Mouse (Mus musculus) cerebellum, adult 2 months (tissue): Measurements from ENCODE around the gene Bhlhe41. TPM values are rescaled to one million over a fixed set of nuclear protein-coding genes. Genes with fewer than 3 reads are reported as not detected.

Experiments used
- DNase-seq, 2 experiments: peaks; one replicate each; pipeline ENCODE4 v3.0.0; 2021
- H3K27ac ChIP-seq: fragments of 200-500 bp; 2 replicates; pipeline ENCODE4 v1.5.1; 2012; ENCODE audit warnings: low read length, control low read depth, inconsistent platforms; ENCODE audit not compliant: insufficient read depth
- H3K27me3 ChIP-seq: fragments of 200-500 bp; 2 replicates; pipeline ENCODE4 v1.6.1; 2012; ENCODE audit warnings: inconsistent platforms, mild to moderate bottlenecking, low read length, moderate library complexity; ENCODE audit not compliant: control insufficient read depth, insufficient read depth
- H3K4me1 ChIP-seq: fragments of 200-500 bp; 2 replicates; pipeline ENCODE4 v1.6.1; 2011; ENCODE audit warnings: low read length; ENCODE audit not compliant: control insufficient read depth, insufficient read depth
- H3K4me3 ChIP-seq: fragments of 200-500 bp; replicated peaks from 2 replicates; pipeline ENCODE3; 2011; ENCODE audit warnings: mild to moderate bottlenecking, low read depth, low read length, control low read depth; ENCODE audit not compliant: insufficient read depth
- CTCF ChIP-seq: fragments of 200-500 bp; IDR thresholded peaks from 2 replicates; pipeline ENCODE4 v1.5.1; 2011; ENCODE audit warnings: low read depth, mild to moderate bottlenecking, control low read depth, low read length, moderate library complexity, borderline replicate concordance; ENCODE audit not compliant: insufficient read depth
- POLR2A ChIP-seq: fragments of 200-500 bp; IDR thresholded peaks from 2 replicates; pipeline ENCODE4 v1.6.1; 2011; ENCODE audit warnings: low read length, control low read depth, borderline replicate concordance; ENCODE audit not compliant: insufficient read depth
- WGBS: fragments of 180-500 bp; shearing (Covaris S2); methylation state at CpG from one replicate; pipeline ENCODE4 v1.1.7; 2018; 5-methylcytosine and 5-hydroxymethylcytosine counted together
- polyA plus RNA-seq: library from polyadenylated mRNA; depleted of rRNA; stranded (reverse); fragments of >200 nt; gene quantifications from 2 replicates; pipeline ENCODE4 v1.2.3, GENCODE M21; 2012

Gene Bhlhe41
- polyA plus RNA-seq, 1 experiment = 35.0 TPM

- peaks cover 3% of the 10 kb centered on the region; the same call in 1 of the 2 replicates for H3K4me1 ChIP-seq
- H3K27me3 ChIP-seq = no peaks in the 10 kb centered on the region
- WGBS = under 1% methylated on average over 69 of the region's 69 CpGs
- peak; percentile 89 to 90 for DNase-seq
- TF ChIP-seq POLR2A (peak; percentile 66), CTCF (no peak)
- peak overlapping the region; percentile 99 for H3K27ac ChIP-seq
- H3K4me3 ChIP-seq = peak overlapping the region; percentile 95
Measured at GRCm38 (mm10) chr6:145865886-145866851, 811 bp upstream of the Bhlhe41 start.

GRCm38 (mm10) chr6:145864171-145864570 is 1.2 kb downstream of the Bhlhe41 start:
- peak overlapping the region; percentile 96 for H3K27ac ChIP-seq
- peak in 1 of 2 experiments; percentile 45 for DNase-seq
- WGBS = 0% methylated on average over 8 of the region's 8 CpGs
- peak overlapping the region; percentile 95 for H3K4me3 ChIP-seq
- no peak for TF ChIP-seq CTCF
- no peak for TF ChIP-seq POLR2A
- H3K27me3 ChIP-seq = no peaks in the 10 kb centered on the region
- H3K4me1 ChIP-seq = peaks cover 4% of the 10 kb centered on the region

- under 1% methylated on average over 93 of the region's 105 CpGs for WGBS
- TF ChIP-seq POLR2A (peak; percentile 38; the same call in 1 of the 2 replicates), CTCF (no peak)
- DNase-seq = peak; percentile 84 to 85
- Histone ChIP-seq H3K27me3 (no peaks in the 10 kb centered on the region), H3K4me3 (peak overlapping the region; percentile 95), H3K4me1 (peaks cover 4% of the 10 kb centered on the region), H3K27ac (peak overlapping the region; percentile 96)
Measured at GRCm38 (mm10) chr6:145863065-145863971, 2.0 kb downstream of the Bhlhe41 start.

- H3K4me1 ChIP-seq = peaks cover 4% of the 10 kb centered on the region
- peak overlapping the region; percentile 95 for H3K4me3 ChIP-seq
- H3K27ac ChIP-seq = peak overlapping the region; percentile 96
- no peaks in the 10 kb centered on the region for H3K27me3 ChIP-seq
- TF ChIP-seq POLR2A (no peak), CTCF (no peak)
- DNase-seq = no peak
- 2% methylated on average over 35 of the region's 35 CpGs for WGBS
Measured at GRCm38 (mm10) chr6:145862739-145863064, 2.7 kb downstream of the Bhlhe41 start.

DNA sequence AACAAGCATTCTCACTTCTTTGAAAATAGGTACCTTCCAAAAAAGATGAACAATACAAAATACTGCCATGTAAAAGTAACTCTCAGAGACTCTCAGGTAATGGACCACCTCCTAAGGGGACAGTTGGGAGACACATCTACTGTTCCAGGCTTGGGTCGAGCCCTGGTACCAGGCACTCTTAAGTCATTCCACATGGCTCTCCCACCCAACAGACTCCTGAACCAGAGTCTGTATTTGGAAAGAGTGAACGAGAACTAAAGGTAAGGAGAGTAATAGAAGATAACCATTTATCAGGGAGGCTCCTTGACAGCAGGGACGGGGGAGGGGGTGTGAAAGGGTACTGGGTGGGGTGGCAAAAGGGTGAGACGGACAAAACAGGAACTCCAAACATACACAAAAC is 3.0 kb downstream of the Bhlhe41 start:
- DNase-seq = no peak
- 8% methylated on average over 4 of the region's 4 CpGs for WGBS

GRCm38 (mm10) chr6:145861462-145862227 is 3.7 kb downstream of the Bhlhe41 start:
- H3K4me1 ChIP-seq = peaks cover 4% of the 10 kb centered on the region
- 51% methylated on average over 9 of the region's 9 CpGs for WGBS
- no peak overlapping the region for H3K27ac ChIP-seq
- no peaks in the 10 kb centered on the region for H3K27me3 ChIP-seq
- TF ChIP-seq CTCF (no peak), POLR2A (no peak)
- DNase-seq = no peak
- H3K4me3 ChIP-seq = peak overlapping the region; percentile 95

More for the DNA sequence above, 3.0 kb downstream of the Bhlhe41 start:
- peaks cover 4% of the 10 kb centered on the region for H3K4me1 ChIP-seq
- H3K4me3 ChIP-seq = peak overlapping the region; percentile 95
- TF ChIP-seq POLR2A (no peak), CTCF (no peak)
- H3K27ac ChIP-seq = peak overlapping the region; percentile 96
- H3K27me3 ChIP-seq = no peaks in the 10 kb centered on the region

DNA sequence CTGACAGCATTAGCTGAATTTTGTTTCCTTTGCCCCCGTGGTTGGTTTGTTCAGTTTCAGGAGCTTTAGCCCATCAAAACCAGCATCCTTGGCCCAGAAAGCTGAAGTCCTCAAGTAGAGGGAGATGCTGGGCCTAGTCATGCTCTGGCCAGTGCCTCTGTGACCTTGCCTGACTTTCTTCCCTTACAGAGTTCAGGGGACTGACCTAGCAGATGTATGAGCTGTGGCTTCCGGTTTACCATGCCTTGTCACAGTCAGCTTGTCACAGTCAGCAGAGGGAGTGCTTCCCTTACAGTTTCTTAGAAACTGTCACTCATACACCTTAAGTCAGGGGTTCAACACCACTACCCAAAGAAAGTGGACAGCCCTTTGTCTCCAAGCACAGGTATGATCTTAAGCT is 5.0 kb downstream of the Bhlhe41 start:
- 30% methylated on average over 2 of the region's 2 CpGs for WGBS
- DNase-seq = no peak
- peak overlapping the region; percentile 18 for H3K4me3 ChIP-seq
- peaks cover 8% of the 10 kb centered on the region for H3K4me1 ChIP-seq
- no peaks in the 10 kb centered on the region for H3K27me3 ChIP-seq
- TF ChIP-seq POLR2A (no peak), CTCF (0 out of 2 replicates have a peak, but pooled peaks have one; percentile 3)
- no peak overlapping the region for H3K27ac ChIP-seq
